Mouse (Mus musculus) cortical plate, adult 2 months (tissue): ENCODE results near the gene Slc13a3.

Experiments
- CTCF ChIP-seq: fragments of 200-500 bp; IDR thresholded peaks from 2 replicates; pipeline ENCODE4 v1.5.1; 2011; ENCODE audit warnings: mild to moderate bottlenecking, control low read depth, low read length; ENCODE audit not compliant: insufficient read depth; ENCODE audit errors: extremely low read depth
- POLR2A ChIP-seq: fragments of 200-500 bp; IDR thresholded peaks from 2 replicates; pipeline ENCODE4 v1.6.1; 2011; ENCODE audit warnings: mild to moderate bottlenecking, low read length, control low read depth; ENCODE audit not compliant: insufficient read depth; ENCODE audit errors: extremely low read depth

DNA sequence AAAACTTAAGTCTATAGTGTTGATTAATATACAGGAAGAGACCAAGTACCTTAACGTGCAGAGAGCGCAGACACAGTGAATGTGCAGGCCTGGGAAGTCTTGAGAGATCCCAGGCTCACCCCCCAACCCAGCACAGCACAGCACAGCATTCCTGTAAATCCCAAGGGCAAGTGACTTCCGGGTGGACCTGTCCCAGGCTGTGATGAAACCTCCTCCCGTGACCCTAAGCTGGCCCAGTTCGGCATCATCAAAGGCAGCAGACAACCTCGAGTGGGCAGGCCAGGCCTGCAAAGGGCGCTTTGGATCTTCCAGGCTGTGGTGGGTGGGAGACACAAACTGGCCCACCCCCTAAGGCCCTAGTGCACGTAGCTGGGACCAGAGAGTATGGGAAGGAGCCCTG, 9.0 kb upstream of the Slc13a3 start:
- TF ChIP-seq CTCF (no peak), POLR2A (no peak)
